8 mouse cellular contexts compared by ENCODE assay signal in the genomic region with DNA sequence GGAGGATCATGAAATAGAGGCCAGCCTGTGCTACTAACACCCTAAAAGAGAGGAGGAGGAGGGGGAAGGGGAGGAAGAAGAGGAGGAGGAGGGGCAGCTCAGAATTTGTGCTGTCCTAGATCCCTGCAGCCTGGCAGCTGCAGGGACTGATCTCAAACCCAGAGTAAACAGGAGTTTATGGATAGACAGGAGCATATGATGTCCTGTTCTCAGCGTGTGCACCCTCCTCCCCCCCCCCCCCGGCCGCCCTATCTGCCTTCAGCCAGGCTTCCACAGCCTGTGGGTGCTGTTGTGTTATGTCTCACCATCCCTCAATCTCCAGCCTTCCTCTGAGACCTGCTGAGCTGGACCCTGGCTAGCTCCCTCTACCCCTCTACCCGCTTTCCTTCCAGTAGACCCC. TPM values are rescaled to one million over a fixed set of nuclear protein-coding genes. Genes with fewer than 3 reads are reported as not detected.
DNase-seq lines count a peak whose midpoint lies in the region; ATAC-seq lines count a peak whose summit lies in the region.

A gene (minus strand): TSS at position 101 of the 400 bp plus-strand sequence.

- no peaks in the 10 kb centered on the region for H3K27me3 ChIP-seq in intestine, embryonic 14.5 days (replicated peaks; ENCODE audit: control insufficient read depth, insufficient read depth, low read length)

- 50% methylated on average over 3 of the region's 4 CpGs for WGBS in intestine, embryonic 14.5 days

- peak within 1 kb of the TSS; percentile 77 for H3K4me3 ChIP-seq in intestine, embryonic 14.5 days (ENCODE audit: low read depth, low read length)

- H3K9me3 ChIP-seq in intestine, embryonic 14.5 days (ENCODE audit: control insufficient read depth, low read length) = no peaks in the 10 kb centered on the region

- peak within 1 kb of the TSS; percentile 95 for H3K9ac ChIP-seq in intestine, embryonic 14.5 days (ENCODE audit: low read length)

- peak within 1 kb of the TSS; percentile 71 for H3K27ac ChIP-seq in intestine, embryonic 14.5 days (ENCODE audit: low read depth)

- peak within 1 kb of the TSS; percentile 86 for H3K4me2 ChIP-seq in intestine, embryonic 14.5 days (ENCODE audit: low read length)

- peaks cover 15% of the 10 kb centered on the region for H3K4me1 ChIP-seq in intestine, embryonic 14.5 days (replicated peaks; ENCODE audit: control insufficient read depth, insufficient read depth, low read length)

- H3K36me3 ChIP-seq in intestine, embryonic 14.5 days (ENCODE audit: control insufficient read depth, insufficient read depth, low read length) = peaks cover 24% of the 10 kb centered on the region

- ATAC-seq in intestine, embryonic 14.5 days (replicated peaks; ENCODE audit: low FRiP score, low TSS enrichment, low read depth) = no peak
- ATAC-seq in megakaryocyte progenitor cell, adult 5-6 weeks (replicated peaks; ENCODE audit: poor library complexity) = no peak

- no peak for DNase-seq in frontal cortex, adult 2 months (ENCODE audit: extremely low spot score in 1 of 2, low spot score in 1 of 2)
- no peak for DNase-seq in frontal cortex, postnatal 14 days (ENCODE audit: low spot score in 2 of 2)
- no peak for DNase-seq in adrenal gland, postnatal 10 days
- no peak for DNase-seq in gastrocnemius, adult 8-10 months (ENCODE audit: low spot score in 2 of 2)
- DNase-seq in intestine, embryonic 14.5 days (ENCODE audit: low spot score) = no peak
- no peak for DNase-seq in thymus, postnatal 36 days
- DNase-seq in embryo, embryonic 10 days (ENCODE audit: low spot score) = no peak

RNA-seq across cellular contexts. Expression of the gene that starts here (rescaled TPM):
- 17.9 and 19.4 TPM in 2 replicates for polyA plus RNA-seq in frontal cortex, adult 2 months (2012; rRNA removed)
- total RNA-seq in adrenal gland, postnatal 10 days (2021) = 10 to 100 TPM; 35.4 to 42.4 TPM
- 10 to 100 TPM; 18.8 to 22.3 (median 21.4) TPM for total RNA-seq in gastrocnemius, adult 8-10 months (2022)
- polyA plus RNA-seq in intestine, embryonic 14.5 days (2014; fragmentation: Nextera tagmentation; extraction: Ambion mirVana) = 10.1 and 11.2 TPM in 2 replicates
- total RNA-seq in megakaryocyte progenitor cell, adult 5-6 weeks (2015) = 130 and 135 TPM in 2 replicates
- 63.3 and 68.7 TPM in 2 replicates for total RNA-seq in megakaryocyte progenitor cell, adult 5-6 weeks (2017)
